Mouse (Mus musculus): ENCODE data around the gene Abcb5. TPM values are rescaled to one million over a fixed set of nuclear protein-coding genes. Genes with fewer than 3 reads are reported as not detected.

Gene Abcb5
- polyA plus RNA-seq, 1 experiment from 2014 or later, result not detected

DNA sequence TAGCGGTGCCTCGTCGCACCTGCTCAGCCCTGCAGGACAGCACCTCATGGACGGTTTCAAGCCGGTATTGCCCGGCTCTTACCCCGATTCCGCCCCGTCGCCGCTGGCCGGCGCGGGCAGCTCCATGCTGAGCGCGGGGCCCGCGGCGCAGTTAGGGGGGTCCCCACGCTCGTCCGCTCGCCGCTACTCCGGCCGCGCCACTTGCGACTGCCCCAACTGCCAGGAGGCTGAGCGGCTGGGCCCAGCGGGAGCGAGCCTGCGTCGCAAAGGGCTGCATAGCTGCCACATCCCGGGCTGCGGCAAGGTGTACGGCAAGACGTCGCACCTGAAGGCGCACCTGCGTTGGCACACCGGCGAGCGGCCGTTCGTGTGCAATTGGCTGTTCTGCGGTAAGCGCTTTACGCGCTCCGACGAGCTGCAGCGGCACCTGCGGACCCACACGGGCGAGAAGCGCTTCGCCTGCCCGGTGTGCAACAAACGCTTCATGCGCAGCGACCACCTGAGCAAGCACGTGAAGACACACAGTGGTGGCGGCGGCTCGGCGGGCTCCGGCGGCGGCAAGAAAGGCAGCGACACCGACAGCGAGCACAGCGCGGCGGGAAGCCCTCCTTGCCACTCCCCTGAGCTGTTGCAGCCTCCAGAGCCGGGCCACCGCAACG lies 116.9 kb downstream of the Abcb5 start:
- Histone ChIP-seq H3K9me3 (ENCODE audit: low read length) (no peaks in the 10 kb centered on the region), H3K36me3 (ENCODE audit: insufficient read depth, low read length) (no peaks in the 10 kb centered on the region), H3K4me2 (replicated peaks; ENCODE audit: low read depth, low read length) (no peak overlapping the region)

DNA sequence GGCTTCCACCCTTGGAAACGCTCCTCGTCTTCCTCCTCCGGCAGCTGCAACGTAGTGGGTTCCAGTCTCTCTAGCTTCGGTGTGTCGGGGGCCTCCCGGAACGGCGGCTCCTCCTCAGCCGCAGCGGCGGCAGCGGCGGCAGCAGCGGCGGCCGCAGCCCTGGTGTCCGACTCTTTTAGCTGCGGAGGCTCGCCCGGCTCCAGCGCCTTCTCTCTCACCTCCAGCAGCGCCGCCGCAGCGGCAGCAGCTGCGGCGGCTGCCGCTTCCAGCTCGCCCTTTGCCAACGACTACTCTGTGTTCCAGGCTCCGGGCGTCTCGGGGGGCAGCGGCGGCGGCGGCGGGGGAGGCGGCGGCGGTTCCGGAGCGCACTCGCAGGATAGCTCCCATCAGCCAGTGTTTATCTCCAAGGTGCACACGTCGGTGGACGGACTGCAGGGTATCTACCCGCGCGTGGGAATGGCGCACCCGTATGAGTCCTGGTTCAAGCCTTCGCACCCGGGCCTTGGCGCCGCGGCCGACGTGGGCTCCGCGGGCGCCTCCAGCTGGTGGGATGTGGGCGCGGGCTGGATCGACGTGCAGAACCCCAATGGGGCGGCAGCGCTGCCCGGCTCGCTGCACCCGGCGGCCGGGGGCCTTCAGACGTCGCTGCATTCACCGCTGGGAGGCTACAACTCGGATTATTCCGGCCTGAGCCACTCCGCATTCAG lies 117.6 kb downstream of the Abcb5 start:
- Histone ChIP-seq H3K36me3 (ENCODE audit: insufficient read depth, low read length) (no peaks in the 10 kb centered on the region), H3K9me3 (ENCODE audit: low read length) (no peaks in the 10 kb centered on the region), H3K9ac (replicated peaks; ENCODE audit: low read length) (no peak overlapping the region), H3K4me1 (ENCODE audit: insufficient read depth, low read length) (peaks cover 31% of the 10 kb centered on the region), H3K4me3 (ENCODE audit: low read length) (peak overlapping the region; percentile 27), H3K27ac (ENCODE audit: low read length) (no peak overlapping the region), H3K27me3 (ENCODE audit: insufficient read depth, low read length) (peaks cover 88% of the 10 kb centered on the region), H3K4me2 (replicated peaks; ENCODE audit: low read depth, low read length) (peak overlapping the region; percentile 42)
- WGBS, result under 1% methylated on average over 80 of the region's 80 CpGs
- peak; percentile 55 for ATAC-seq (ENCODE audit: low FRiP score, low TSS enrichment)

More for the DNA sequence above, 116.9 kb downstream of the Abcb5 start:
- Histone ChIP-seq H3K27ac (ENCODE audit: low read length) (no peak overlapping the region), H3K9ac (replicated peaks; ENCODE audit: low read length) (no peak overlapping the region), H3K4me3 (ENCODE audit: low read length) (peak overlapping the region; percentile 27), H3K4me1 (ENCODE audit: insufficient read depth, low read length) (peaks cover 31% of the 10 kb centered on the region), H3K27me3 (ENCODE audit: insufficient read depth, low read length) (peaks cover 85% of the 10 kb centered on the region)
- ATAC-seq (ENCODE audit: low FRiP score, low TSS enrichment), result peak; percentile 28
- under 1% methylated on average over 78 of the region's 78 CpGs for WGBS

DNA sequence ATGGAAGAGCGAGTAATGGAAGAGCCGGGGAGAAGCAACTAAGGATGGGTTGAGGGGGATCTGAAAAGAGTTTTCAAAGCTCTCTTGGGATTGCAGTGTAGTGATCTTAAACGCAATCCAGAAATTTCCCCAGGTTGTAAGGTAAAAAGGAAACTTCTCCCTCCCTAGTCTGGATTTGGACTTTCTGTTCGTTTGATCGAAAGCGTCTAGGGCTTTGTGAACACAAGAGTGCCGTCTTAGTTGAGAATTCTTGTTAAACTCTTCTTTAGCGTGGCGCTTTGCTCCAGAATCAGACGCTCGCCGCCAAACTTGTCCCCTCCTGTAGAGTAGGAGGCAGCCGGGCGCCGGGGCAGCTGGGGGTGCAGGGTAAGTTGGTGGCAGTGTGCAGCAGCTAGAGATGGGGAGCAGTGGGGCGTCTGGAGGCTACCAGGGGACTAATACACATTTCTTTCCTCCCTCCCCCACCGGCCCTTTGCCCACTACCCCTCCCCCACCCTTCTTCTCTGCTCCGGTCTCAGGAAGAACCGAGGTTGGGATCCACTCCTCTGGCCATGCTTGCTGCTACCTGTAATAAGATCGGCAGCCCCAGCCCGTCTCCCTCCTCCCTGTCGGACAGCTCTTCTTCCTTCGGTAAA lies 118.2 kb downstream of the Abcb5 start:
- H3K9ac ChIP-seq (replicated peaks; ENCODE audit: low read length), result no peak overlapping the region
- no peak overlapping the region for H3K27ac ChIP-seq (ENCODE audit: low read length)
- peaks cover 31% of the 10 kb centered on the region for H3K4me1 ChIP-seq (ENCODE audit: insufficient read depth, low read length)
- H3K4me3 ChIP-seq (ENCODE audit: low read length), result peak overlapping the region; percentile 27
- no peaks in the 10 kb centered on the region for H3K9me3 ChIP-seq (ENCODE audit: low read length)
- 2% methylated on average over 20 of the region's 23 CpGs for whole genome bisulfite sequencing
- H3K36me3 ChIP-seq (ENCODE audit: insufficient read depth, low read length), result no peaks in the 10 kb centered on the region
- peak overlapping the region; percentile 42 for H3K4me2 ChIP-seq (replicated peaks; ENCODE audit: low read depth, low read length)
- peaks cover 88% of the 10 kb centered on the region for H3K27me3 ChIP-seq (ENCODE audit: insufficient read depth, low read length)
- peak; percentile 39 for ATAC-seq (ENCODE audit: low FRiP score, low TSS enrichment)

DNA sequence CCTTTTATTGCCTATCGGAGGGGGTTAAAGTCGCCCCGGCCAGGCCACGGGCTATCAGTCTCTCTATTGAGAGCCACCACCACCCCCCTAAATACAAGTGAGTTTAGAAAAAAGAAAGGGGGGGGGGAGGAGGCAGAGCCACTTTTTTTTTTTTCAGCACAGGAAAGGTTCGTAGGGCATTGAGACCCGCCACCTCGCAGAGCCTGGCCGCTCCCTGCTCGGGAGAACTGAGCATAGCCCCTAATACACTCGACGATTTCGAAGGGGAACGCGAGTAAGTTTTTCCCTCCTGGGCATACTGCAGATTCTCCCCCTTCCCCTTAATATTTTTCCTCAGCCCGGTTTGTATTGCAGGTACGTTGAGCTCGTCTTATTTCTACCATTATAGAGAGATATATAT lies 118.8 kb downstream of the Abcb5 start:
- no peak overlapping the region for H3K27ac ChIP-seq (ENCODE audit: low read length)
- peaks cover 89% of the 10 kb centered on the region for H3K27me3 ChIP-seq (ENCODE audit: insufficient read depth, low read length)
- peak overlapping the region; percentile 67 for H3K4me2 ChIP-seq (replicated peaks; ENCODE audit: low read depth, low read length)
- no peaks in the 10 kb centered on the region for H3K9me3 ChIP-seq (ENCODE audit: low read length)
- H3K9ac ChIP-seq (replicated peaks; ENCODE audit: low read length), result no peak overlapping the region
- H3K36me3 ChIP-seq (ENCODE audit: insufficient read depth, low read length), result no peaks in the 10 kb centered on the region
- peak overlapping the region; percentile 44 for H3K4me3 ChIP-seq (ENCODE audit: low read length)
- ATAC-seq (ENCODE audit: low FRiP score, low TSS enrichment), result no peak
- under 1% methylated on average over 17 of the region's 17 CpGs for WGBS
- H3K4me1 ChIP-seq (ENCODE audit: insufficient read depth, low read length), result peaks cover 31% of the 10 kb centered on the region

DNA sequence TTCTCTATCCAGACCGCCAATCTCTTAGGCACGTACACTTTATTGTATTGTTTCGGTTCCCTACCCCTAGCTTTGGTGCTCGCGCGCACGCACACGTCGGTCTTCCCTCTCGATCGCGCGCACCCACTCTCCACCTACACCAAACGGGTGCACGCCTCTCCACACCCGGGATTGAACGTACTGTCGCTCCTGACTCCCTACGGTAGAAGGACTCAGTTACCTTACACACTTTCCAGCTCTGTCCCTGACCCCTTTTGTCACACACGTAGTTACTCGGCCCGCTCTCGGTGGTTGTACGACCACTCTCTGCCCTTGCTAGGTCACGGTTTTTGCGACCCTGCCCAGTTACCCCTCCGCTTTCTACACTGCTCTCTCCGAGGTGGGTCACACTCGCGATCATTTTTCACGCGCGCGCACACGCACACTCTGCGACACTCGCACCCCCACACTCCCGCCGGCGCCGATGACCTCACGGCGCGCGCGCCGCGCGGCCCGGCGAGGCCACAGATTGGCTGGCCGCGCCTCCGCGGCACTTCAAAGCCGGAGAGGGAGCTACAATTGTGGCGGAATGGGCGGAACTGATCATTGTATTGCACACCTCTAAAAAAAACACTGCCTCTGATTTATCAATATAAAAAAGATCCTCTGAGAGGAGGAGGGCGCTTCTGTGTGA lies 119.4 kb downstream of the Abcb5 start:
- peaks cover 31% of the 10 kb centered on the region for H3K4me1 ChIP-seq (ENCODE audit: insufficient read depth, low read length)
- H3K27me3 ChIP-seq (ENCODE audit: insufficient read depth, low read length), result peaks cover 85% of the 10 kb centered on the region
- WGBS, result under 1% methylated on average over 59 of the region's 59 CpGs
- H3K9ac ChIP-seq (replicated peaks; ENCODE audit: low read length), result no peak overlapping the region
- no peaks in the 10 kb centered on the region for H3K9me3 ChIP-seq (ENCODE audit: low read length)
- H3K4me2 ChIP-seq (replicated peaks; ENCODE audit: low read depth, low read length), result peak overlapping the region; percentile 67
- no peaks in the 10 kb centered on the region for H3K36me3 ChIP-seq (ENCODE audit: insufficient read depth, low read length)
- peak overlapping the region; percentile 44 for H3K4me3 ChIP-seq (ENCODE audit: low read length)
- 0 out of 2 replicates have a peak, but pooled peaks have one; percentile 57 for ATAC-seq (ENCODE audit: low FRiP score, low TSS enrichment)
- no peak overlapping the region for H3K27ac ChIP-seq (ENCODE audit: low read length)

DNA sequence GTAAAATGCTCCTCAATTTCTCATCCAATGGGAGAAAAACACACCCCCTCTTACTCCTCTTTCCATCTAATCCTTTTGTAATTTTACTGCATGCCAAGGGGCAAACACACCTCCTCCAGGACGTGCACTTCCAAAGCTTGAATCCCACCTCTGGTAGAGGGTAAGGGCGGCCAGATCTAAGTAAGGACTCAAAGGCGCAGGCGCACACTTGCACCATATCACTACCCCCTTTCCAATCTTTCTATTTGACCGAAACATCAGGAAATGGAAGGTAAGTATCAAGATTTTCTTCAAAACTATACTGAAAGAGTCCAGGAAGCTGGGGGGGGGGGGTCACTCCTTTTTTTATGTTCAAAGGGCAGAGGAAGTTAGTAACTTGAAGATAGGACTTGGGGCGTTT lies 120.0 kb downstream of the Abcb5 start, which contains the start of gene Sp8:
Gene Sp8, plus strand, starts transcription at position 109 of the 400 bp plus-strand sequence.
- H3K27ac ChIP-seq (ENCODE audit: low read length), result no peak within 1 kb of the TSS
- peak within 1 kb of the TSS; percentile 67 for H3K4me2 ChIP-seq (replicated peaks; ENCODE audit: low read depth, low read length)
- no peak for ATAC-seq (ENCODE audit: low FRiP score, low TSS enrichment)
- 3% methylated on average over 6 of the region's 6 CpGs for WGBS
- H3K4me1 ChIP-seq (ENCODE audit: insufficient read depth, low read length), result peaks cover 31% of the 10 kb centered on the region
- no peak within 1 kb of the TSS for H3K9ac ChIP-seq (replicated peaks; ENCODE audit: low read length)
- H3K27me3 ChIP-seq (ENCODE audit: insufficient read depth, low read length), result peaks cover 89% of the 10 kb centered on the region
- no peaks in the 10 kb centered on the region for H3K36me3 ChIP-seq (ENCODE audit: insufficient read depth, low read length)
- H3K4me3 ChIP-seq (ENCODE audit: low read length), result peak within 1 kb of the TSS; percentile 44
- H3K9me3 ChIP-seq (ENCODE audit: low read length), result no peaks in the 10 kb centered on the region

DNA sequence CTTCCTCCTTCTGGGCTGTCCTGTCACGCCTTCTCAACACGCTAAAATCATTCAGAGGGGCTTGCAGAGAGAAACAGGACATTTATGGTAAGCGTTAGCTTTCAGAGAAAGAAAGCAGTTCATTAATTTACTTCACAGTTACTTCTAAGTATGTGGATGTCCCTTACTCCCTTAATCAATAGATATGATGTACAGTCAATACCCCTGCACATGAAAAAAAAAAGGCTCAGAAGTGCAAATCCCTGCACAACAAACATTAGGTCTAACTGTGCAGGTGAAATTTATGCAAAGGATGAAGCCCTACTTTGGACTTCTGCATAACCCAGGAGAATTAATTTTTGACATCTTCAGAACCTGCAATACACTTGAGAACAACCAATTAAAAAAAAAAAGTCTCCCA lies 120.9 kb downstream of the Abcb5 start:
- ATAC-seq (ENCODE audit: low FRiP score, low TSS enrichment), result no peak
- Histone ChIP-seq H3K9me3 (ENCODE audit: low read length) (no peaks in the 10 kb centered on the region), H3K27ac (ENCODE audit: low read length) (no peak overlapping the region), H3K36me3 (ENCODE audit: insufficient read depth, low read length) (no peaks in the 10 kb centered on the region), H3K4me3 (ENCODE audit: low read length) (no peak overlapping the region), H3K9ac (replicated peaks; ENCODE audit: low read length) (no peak overlapping the region), H3K4me1 (ENCODE audit: insufficient read depth, low read length) (peaks cover 31% of the 10 kb centered on the region), H3K4me2 (replicated peaks; ENCODE audit: low read depth, low read length) (no peak overlapping the region), H3K27me3 (ENCODE audit: insufficient read depth, low read length) (peaks cover 91% of the 10 kb centered on the region)
- WGBS, result 15% methylated on average over 3 of the region's 3 CpGs

DNA sequence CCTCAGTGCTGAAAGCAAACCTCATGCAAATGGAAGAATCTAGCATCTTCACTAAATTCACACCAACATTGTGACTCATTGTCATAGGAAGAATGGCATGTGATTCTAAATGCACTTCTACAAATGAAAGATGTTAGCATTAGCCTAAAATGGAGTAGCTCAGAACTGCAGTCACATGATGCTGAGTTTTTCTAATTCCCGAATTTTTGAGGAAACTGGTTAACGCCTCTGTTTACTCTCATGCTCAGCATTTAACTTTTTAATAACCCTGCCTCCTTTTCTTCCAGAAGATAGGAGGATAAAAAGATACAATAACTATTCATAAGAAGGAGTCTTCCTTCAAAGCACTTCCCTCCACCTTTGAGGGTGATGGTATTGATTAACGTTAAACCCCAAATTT lies 121.4 kb downstream of the Abcb5 start:
- WGBS, result 9% methylated on average over 3 of the region's 3 CpGs
- no peak overlapping the region for H3K9ac ChIP-seq (replicated peaks; ENCODE audit: low read length)
- H3K27me3 ChIP-seq (ENCODE audit: insufficient read depth, low read length), result peaks cover 91% of the 10 kb centered on the region
- no peak overlapping the region for H3K27ac ChIP-seq (ENCODE audit: low read length)
- H3K4me2 ChIP-seq (replicated peaks; ENCODE audit: low read depth, low read length), result no peak overlapping the region
- no peaks in the 10 kb centered on the region for H3K9me3 ChIP-seq (ENCODE audit: low read length)
- H3K4me3 ChIP-seq (ENCODE audit: low read length), result no peak overlapping the region
- H3K36me3 ChIP-seq (ENCODE audit: insufficient read depth, low read length), result no peaks in the 10 kb centered on the region
- peaks cover 31% of the 10 kb centered on the region for H3K4me1 ChIP-seq (ENCODE audit: insufficient read depth, low read length)
- ATAC-seq (ENCODE audit: low FRiP score, low TSS enrichment), result no peak

DNA sequence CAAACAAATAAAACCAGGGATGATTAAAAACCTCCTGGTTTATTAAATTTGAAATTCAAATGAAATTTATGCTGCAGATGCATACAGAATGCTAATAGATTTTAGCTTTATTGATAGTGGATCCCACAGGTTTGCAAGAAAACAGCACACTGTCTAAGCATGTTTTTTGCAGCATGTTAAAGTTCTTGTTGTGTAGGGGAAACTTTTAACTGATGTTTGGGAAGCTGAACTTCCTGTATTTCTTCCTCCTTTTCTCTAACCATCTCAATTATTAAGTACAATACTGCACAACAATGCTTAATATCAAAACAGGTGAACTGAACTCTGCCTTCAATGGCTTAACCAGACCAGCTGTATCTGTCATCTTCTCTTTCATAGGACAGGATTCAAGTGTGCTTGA lies 122.1 kb downstream of the Abcb5 start:
- no peak overlapping the region for H3K4me2 ChIP-seq (replicated peaks; ENCODE audit: low read depth, low read length)
- H3K9me3 ChIP-seq (ENCODE audit: low read length), result no peaks in the 10 kb centered on the region
- H3K27ac ChIP-seq (ENCODE audit: low read length), result no peak overlapping the region
- H3K4me3 ChIP-seq (ENCODE audit: low read length), result no peak overlapping the region
- H3K27me3 ChIP-seq (ENCODE audit: insufficient read depth, low read length), result peaks cover 91% of the 10 kb centered on the region
- H3K36me3 ChIP-seq (ENCODE audit: insufficient read depth, low read length), result no peaks in the 10 kb centered on the region
- H3K9ac ChIP-seq (replicated peaks; ENCODE audit: low read length), result no peak overlapping the region
- ATAC-seq (ENCODE audit: low FRiP score, low TSS enrichment), result no peak
- peaks cover 26% of the 10 kb centered on the region for H3K4me1 ChIP-seq (ENCODE audit: insufficient read depth, low read length)
